Mouse (Mus musculus) stomach, postnatal 0 days (tissue): ENCODE results near the gene Thsd7b. TPM values are rescaled to one million over a fixed set of nuclear protein-coding genes. Genes with fewer than 3 reads are reported as not detected.
"Not testable (repeated sequence)": the region's sequence is repeated elsewhere in the genome, so short reads cannot be mapped to it uniquely, and the experiment has no call there.

ENCODE experiments used
- ATAC-seq: fragments of 200-750 bp; cut with Nextera tagmentation; 2 replicates; pipeline ENCODE4 v1.8.0; 2017; ENCODE audit not compliant: low FRiP score, low TSS enrichment
- DNase-seq: peaks from one replicate; pipeline ENCODE4 v3.0.0-alpha.2; 2016; ENCODE audit warnings: low spot score
- H3K27ac ChIP-seq: fragments of 300-500 bp; sonication (generic); replicated peaks from 2 replicates; pipeline ENCODE4 v1.5.1; 2014; ENCODE audit warnings: mild to moderate bottlenecking, control low read depth
- H3K27me3 ChIP-seq: fragments of 300-500 bp; sonication (generic); 2 replicates; pipeline ENCODE4 v1.6.1; 2014; ENCODE audit warnings: low read length; ENCODE audit not compliant: control insufficient read depth, insufficient read depth
- H3K36me3 ChIP-seq: fragments of 300-500 bp; sonication (generic); 2 replicates; pipeline ENCODE4 v1.6.1; 2014; ENCODE audit warnings: low read length, mixed read lengths; ENCODE audit not compliant: control insufficient read depth, insufficient read depth
- H3K4me1 ChIP-seq: fragments of 300-500 bp; sonication (generic); replicated peaks from 2 replicates; pipeline ENCODE4 v1.6.1; 2014; ENCODE audit warnings: antibody characterized with exemption; ENCODE audit not compliant: control insufficient read depth, insufficient read depth
- H3K4me2 ChIP-seq: fragments of 300-500 bp; sonication (generic); replicated peaks from 2 replicates; pipeline ENCODE4 v1.6.1; 2014; ENCODE audit warnings: low read depth, mild to moderate bottlenecking, control low read depth, moderate library complexity
- H3K4me3 ChIP-seq: fragments of 300-500 bp; sonication (generic); 2 replicates; pipeline ENCODE4 v1.5.1; 2014; ENCODE audit warnings: low read depth, low read length, control low read depth
- H3K9ac ChIP-seq: fragments of 300-500 bp; sonication (generic); 2 replicates; pipeline ENCODE4 v1.6.1; 2014; ENCODE audit warnings: mild to moderate bottlenecking, low read length, control low read depth, mixed read lengths
- H3K9me3 ChIP-seq: fragments of 300-500 bp; sonication (generic); 2 replicates; pipeline ENCODE4 v1.6.1; 2016; ENCODE audit warnings: low read length; ENCODE audit not compliant: control insufficient read depth
- CTCF ChIP-seq: IDR thresholded peaks from 2 replicates; pipeline ENCODE4 v1.5.1; 2016; ENCODE audit warnings: antibody characterized with exemption, low read depth, mild to moderate bottlenecking, moderate library complexity
- EP300 ChIP-seq: optimal IDR thresholded peaks from 2 replicates; pipeline ENCODE3; 2016; ENCODE audit warnings: antibody characterized with exemption
- WGBS: fragments of 180-500 bp; shearing (Covaris S2); extraction: QIAGEN DNeasy Blood & Tissue Kit; methylation state at CpG from one replicate; pipeline ENCODE4 v1.1.7; 2014; 5-methylcytosine and 5-hydroxymethylcytosine counted together
- polyA plus RNA-seq: library from polyadenylated mRNA; unstranded; fragments of >200 nt; fragmentation: Nextera tagmentation; extraction: Ambion mirVana; gene quantifications from 2 replicates; pipeline ENCODE4 v1.2.1, GENCODE M21; 2015

Thsd7b gene
- polyA plus RNA-seq, 1 experiment from 2014 or later = 0.53 TPM

DNA sequence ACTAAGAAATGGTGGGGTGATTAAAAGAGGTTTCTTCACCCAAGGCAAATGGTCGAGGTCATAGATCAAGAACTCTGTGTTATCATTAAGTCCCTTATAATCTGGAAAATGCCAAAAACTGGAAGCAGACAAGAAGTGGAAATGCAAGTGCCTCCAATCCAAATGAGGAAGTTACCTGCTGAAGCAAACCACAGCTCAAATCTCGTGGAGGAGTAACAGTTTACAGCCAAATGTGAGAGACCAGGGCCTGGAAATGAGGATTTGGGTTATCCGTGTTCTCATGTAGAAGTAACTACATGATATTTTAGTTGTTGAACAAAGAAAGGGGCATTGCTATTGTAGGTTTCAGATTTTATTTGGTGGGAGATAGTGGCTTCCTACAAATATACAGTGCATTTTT lies 335.3 kb downstream of the Thsd7b start:
- Histone ChIP-seq H3K4me1 (no peaks in the 10 kb centered on the region), H3K9ac (no peak overlapping the region), H3K4me3 (no peak overlapping the region), H3K9me3 (no peaks in the 10 kb centered on the region), H3K36me3 (no peaks in the 10 kb centered on the region), H3K4me2 (no peak overlapping the region), H3K27ac (no peak overlapping the region), H3K27me3 (no peaks in the 10 kb centered on the region)
- ATAC-seq = no peak
- WGBS = 71% methylated on average over 3 of the region's 3 CpGs
- no peak for DNase-seq
- TF ChIP-seq EP300 = no peak
- no peak for TF ChIP-seq CTCF

- no peak for TF ChIP-seq EP300
- no peak for TF ChIP-seq CTCF
- WGBS = 63% methylated on average over 1 of the region's 1 CpGs
- no peaks in the 10 kb centered on the region for H3K36me3 ChIP-seq
- H3K27me3 ChIP-seq = no peaks in the 10 kb centered on the region
- ATAC-seq (no peak), DNase-seq (no peak)
- no peak overlapping the region for H3K27ac ChIP-seq
- no peak overlapping the region for H3K4me3 ChIP-seq
- H3K4me2 ChIP-seq = no peak overlapping the region
- H3K9me3 ChIP-seq = no peaks in the 10 kb centered on the region
- no peaks in the 10 kb centered on the region for H3K4me1 ChIP-seq
- no peak overlapping the region for H3K9ac ChIP-seq
These were observed 343.0 kb downstream of the Thsd7b start for GRCm38 (mm10) chr1:129616080-129616479.

- Histone ChIP-seq H3K4me1 (no peaks in the 10 kb centered on the region), H3K9ac (no peak overlapping the region), H3K27ac (no peak overlapping the region), H3K36me3 (no peaks in the 10 kb centered on the region), H3K9me3 (no peaks in the 10 kb centered on the region), H3K4me3 (no peak overlapping the region), H3K4me2 (no peak overlapping the region), H3K27me3 (no peaks in the 10 kb centered on the region)
- TF ChIP-seq EP300 (no peak), CTCF (no peak)
- ATAC-seq (no peak), DNase-seq (no peak)
- 76% methylated on average over 7 of the region's 7 CpGs for WGBS
These were observed 346.6 kb downstream of the Thsd7b start for GRCm38 (mm10) chr1:129619440-129620301.

DNA sequence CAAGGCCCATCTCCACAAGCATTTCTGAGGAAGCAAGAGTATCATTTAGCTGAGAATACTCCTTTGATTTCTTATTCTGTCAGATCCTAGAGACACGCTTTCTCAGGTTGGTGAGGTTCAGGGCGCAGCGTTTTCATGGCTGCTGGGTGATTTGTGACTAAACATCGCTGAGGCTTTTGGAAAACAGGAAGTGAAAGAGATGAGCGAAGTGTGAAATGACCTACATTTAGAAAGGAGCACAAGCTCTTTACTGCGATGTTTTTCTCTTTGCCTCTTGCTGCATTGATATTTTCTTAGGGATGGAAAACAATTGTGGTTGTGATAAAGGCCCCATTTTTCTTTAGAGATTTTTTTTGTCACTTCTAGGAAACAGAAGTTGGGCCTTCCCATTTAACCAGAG lies 351.4 kb downstream of the Thsd7b start:
- no peak overlapping the region for H3K4me2 ChIP-seq
- H3K4me3 ChIP-seq = no peak overlapping the region
- H3K9me3 ChIP-seq = no peaks in the 10 kb centered on the region
- TF ChIP-seq CTCF (no peak), EP300 (no peak)
- ATAC-seq = no peak
- no peaks in the 10 kb centered on the region for H3K4me1 ChIP-seq
- no peak for DNase-seq
- no peaks in the 10 kb centered on the region for H3K36me3 ChIP-seq
- no peak overlapping the region for H3K9ac ChIP-seq
- H3K27ac ChIP-seq = no peak overlapping the region
- H3K27me3 ChIP-seq = no peaks in the 10 kb centered on the region
- WGBS = 84% methylated on average over 6 of the region's 6 CpGs

- Histone ChIP-seq H3K4me3 (no peak overlapping the region), H3K9ac (no peak overlapping the region), H3K27ac (no peak overlapping the region), H3K4me1 (no peaks in the 10 kb centered on the region), H3K36me3 (no peaks in the 10 kb centered on the region), H3K9me3 (no peaks in the 10 kb centered on the region), H3K27me3 (no peaks in the 10 kb centered on the region), H3K4me2 (no peak overlapping the region)
- no peak for DNase-seq
- WGBS = 58% methylated on average over 4 of the region's 4 CpGs
- TF ChIP-seq EP300 (no peak), CTCF (no peak)
- ATAC-seq = no peak
These were observed 362.0 kb downstream of the Thsd7b start for GRCm38 (mm10) chr1:129635146-129635545.

DNA sequence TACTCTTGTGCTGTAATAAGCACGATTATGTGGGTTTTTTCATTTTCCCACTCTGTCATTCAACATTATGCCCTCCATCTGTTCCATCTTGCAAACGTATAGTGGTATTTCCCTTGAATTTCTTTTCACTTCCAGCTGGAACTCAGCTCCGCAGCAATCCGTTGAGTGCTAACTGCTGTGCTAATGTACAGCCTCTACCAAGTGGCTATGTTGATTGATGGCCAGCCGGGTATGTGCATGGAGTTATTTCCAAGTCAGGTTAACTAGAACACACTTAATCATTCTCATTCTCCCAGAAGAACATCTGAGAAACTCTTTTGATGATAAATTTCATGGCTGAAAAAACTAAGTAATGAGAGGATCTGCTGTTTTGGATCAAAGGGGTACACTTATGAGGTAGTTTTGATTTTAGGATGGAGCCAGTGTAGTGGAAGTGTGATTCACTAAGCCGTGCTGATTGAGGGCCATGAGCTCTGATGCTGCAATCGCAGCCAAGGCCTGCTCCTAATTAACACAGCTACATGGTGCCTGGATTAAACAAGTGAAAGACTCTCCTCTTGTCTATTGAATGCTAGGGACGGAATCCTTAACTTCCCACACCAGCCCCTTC lies 371.3 kb downstream of the Thsd7b start:
- TF ChIP-seq EP300 = no peak
- TF ChIP-seq CTCF = no peak
- Histone ChIP-seq H3K9me3 (no peaks in the 10 kb centered on the region), H3K36me3 (no peaks in the 10 kb centered on the region), H3K27me3 (no peaks in the 10 kb centered on the region), H3K4me3 (no peak overlapping the region), H3K4me1 (no peaks in the 10 kb centered on the region), H3K27ac (no peak overlapping the region), H3K9ac (no peak overlapping the region), H3K4me2 (no peak overlapping the region)
- DNase-seq (no peak), ATAC-seq (no peak)
- 66% methylated on average over 8 of the region's 8 CpGs for WGBS

DNA sequence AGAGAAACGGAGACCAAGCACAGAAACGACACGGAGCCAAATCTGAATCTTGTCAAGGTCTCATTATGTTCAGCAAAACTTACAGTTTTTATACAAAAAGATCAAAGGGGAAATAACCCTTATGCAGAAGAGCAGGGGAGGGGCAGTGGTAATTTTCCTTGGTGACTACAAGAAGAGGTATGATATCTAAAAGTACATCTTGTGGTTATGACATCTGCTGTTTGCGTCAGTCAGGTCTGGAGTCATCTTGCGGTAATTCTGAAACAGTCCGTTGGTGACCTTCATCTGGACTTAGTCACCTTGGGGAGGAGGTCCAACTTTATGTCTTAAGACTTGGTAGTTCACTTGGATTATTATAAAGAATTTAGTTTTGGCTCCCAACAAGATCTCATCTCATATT lies 378.3 kb downstream of the Thsd7b start:
- H3K27ac ChIP-seq, ATAC-seq, H3K9me3 ChIP-seq, H3K4me1 ChIP-seq, H3K27me3 ChIP-seq, DNase-seq, H3K36me3 ChIP-seq, H3K4me2 ChIP-seq, H3K9ac ChIP-seq, H3K4me3 ChIP-seq: not testable (repeated sequence)
- WGBS = 90% methylated on average over 6 of the region's 6 CpGs
